Mouse (Mus musculus) ES-Bruce4 (cell line): ENCODE data around the gene Fcrl5. TPM values are rescaled to one million over a fixed set of nuclear protein-coding genes. Genes with fewer than 3 reads are reported as not detected.

Source experiments
- H3K27ac ChIP-seq: 2 replicates; pipeline ENCODE4 v1.5.1; 2012; ENCODE audit warnings: low read length, inconsistent platforms; ENCODE audit not compliant: insufficient read depth
- H3K27me3 ChIP-seq: 2 replicates; pipeline ENCODE4 v1.6.1; 2012; ENCODE audit warnings: mild to moderate bottlenecking, low read length, inconsistent platforms; ENCODE audit not compliant: control insufficient read depth, poor library complexity, insufficient read depth, severe bottlenecking
- H3K36me3 ChIP-seq: 2 replicates; pipeline ENCODE4 v1.6.1; 2012; ENCODE audit warnings: inconsistent platforms, mild to moderate bottlenecking, low read length, moderate library complexity; ENCODE audit not compliant: control insufficient read depth, poor library complexity, insufficient read depth, severe bottlenecking
- H3K4me1 ChIP-seq: one replicate; pipeline ENCODE4 v1.8.1; 2011; ENCODE audit warnings: low read length; ENCODE audit not compliant: control insufficient read depth, insufficient read depth
- H3K4me3 ChIP-seq: 2 replicates; pipeline ENCODE4 v1.5.1; 2011; ENCODE audit warnings: low read depth, mild to moderate bottlenecking, low read length
- H3K9ac ChIP-seq: 2 replicates; pipeline ENCODE4 v1.6.1; 2012; ENCODE audit warnings: low read depth, mild to moderate bottlenecking, inconsistent platforms; ENCODE audit not compliant: poor library complexity, severe bottlenecking
- H3K9me3 ChIP-seq: replicated peaks from 2 replicates; pipeline ENCODE4 v1.6.1; 2012; ENCODE audit warnings: mild to moderate bottlenecking, low read length, inconsistent platforms; ENCODE audit not compliant: control insufficient read depth, poor library complexity, insufficient read depth, severe bottlenecking
- CTCF ChIP-seq: IDR thresholded peaks from one replicate; pipeline ENCODE4 v1.8.1; 2011; ENCODE audit warnings: low read depth, low read length
- EP300 ChIP-seq: IDR thresholded peaks from 2 replicates; pipeline ENCODE4 v1.6.1; 2011; ENCODE audit warnings: low read depth, low read length; ENCODE audit not compliant: insufficient read depth
- POLR2A ChIP-seq: IDR thresholded peaks from one replicate; pipeline ENCODE4 v1.8.1; 2011; ENCODE audit warnings: low read length; ENCODE audit not compliant: insufficient read depth
- polyA plus RNA-seq: library from polyadenylated mRNA; stranded (reverse); fragments of >200 nt; gene quantifications from 2 replicates; pipeline ENCODE4 v1.2.4, GENCODE M21; 2011; ENCODE audit warnings: low read depth; ENCODE audit not compliant: missing spikeins, insufficient read depth, insufficient read length

Fcrl5 gene
- polyA plus RNA-seq, 1 experiment = not detected

DNA sequence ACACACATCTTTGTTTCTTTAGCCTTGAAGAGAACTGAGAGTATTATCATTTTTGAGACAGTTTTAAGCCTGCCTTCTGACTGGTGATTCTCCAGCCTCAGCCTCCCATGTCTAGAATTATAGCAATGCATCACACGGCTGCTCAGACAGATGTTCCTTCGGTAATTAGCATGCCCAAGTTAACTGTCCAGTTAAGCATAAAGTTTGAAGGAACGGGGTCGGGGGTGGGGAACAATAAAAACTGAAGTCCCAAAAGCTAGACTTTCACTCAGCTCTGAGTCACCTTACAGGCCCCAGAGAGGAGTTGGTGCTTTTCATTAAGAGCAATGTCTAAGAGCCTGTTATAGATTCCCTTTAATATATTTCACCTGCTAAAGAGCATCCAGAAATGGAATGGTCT is 51.8 kb downstream of the Fcrl5 start:
- no peak overlapping the region for H3K4me3 ChIP-seq
- H3K27ac ChIP-seq = no peak overlapping the region
- no peaks in the 10 kb centered on the region for H3K9me3 ChIP-seq
- H3K27me3 ChIP-seq = no peaks in the 10 kb centered on the region
- no peak for TF ChIP-seq EP300
- TF ChIP-seq CTCF = no peak
- TF ChIP-seq POLR2A = no peak
- H3K36me3 ChIP-seq = no peaks in the 10 kb centered on the region
- no peak overlapping the region for H3K9ac ChIP-seq
- H3K4me1 ChIP-seq = no peaks in the 10 kb centered on the region

DNA sequence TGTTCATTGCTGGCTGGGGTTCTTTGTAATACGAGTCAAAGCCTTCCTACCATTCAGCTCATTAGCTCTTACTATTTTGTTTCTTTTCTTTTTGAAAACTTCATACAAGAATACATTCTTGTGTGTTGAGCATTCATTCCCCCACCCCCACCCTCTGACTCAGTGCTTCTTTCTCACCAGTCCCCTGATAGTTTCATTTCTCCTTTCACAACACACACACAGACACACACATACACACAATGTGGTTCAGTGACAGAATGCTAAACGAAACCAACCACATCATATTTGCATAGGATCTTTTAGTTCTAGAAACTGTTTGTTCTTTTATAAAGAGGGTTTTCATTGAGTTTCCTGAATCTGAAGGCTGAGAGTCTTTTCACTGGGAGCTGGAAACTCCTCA is 52.3 kb downstream of the Fcrl5 start:
- H3K9ac ChIP-seq = no peak overlapping the region
- H3K36me3 ChIP-seq = no peaks in the 10 kb centered on the region
- no peak for TF ChIP-seq CTCF
- no peak for TF ChIP-seq POLR2A
- no peak for TF ChIP-seq EP300
- H3K27ac ChIP-seq = no peak overlapping the region
- no peaks in the 10 kb centered on the region for H3K4me1 ChIP-seq
- no peak overlapping the region for H3K4me3 ChIP-seq
- no peaks in the 10 kb centered on the region for H3K9me3 ChIP-seq
- no peaks in the 10 kb centered on the region for H3K27me3 ChIP-seq

DNA sequence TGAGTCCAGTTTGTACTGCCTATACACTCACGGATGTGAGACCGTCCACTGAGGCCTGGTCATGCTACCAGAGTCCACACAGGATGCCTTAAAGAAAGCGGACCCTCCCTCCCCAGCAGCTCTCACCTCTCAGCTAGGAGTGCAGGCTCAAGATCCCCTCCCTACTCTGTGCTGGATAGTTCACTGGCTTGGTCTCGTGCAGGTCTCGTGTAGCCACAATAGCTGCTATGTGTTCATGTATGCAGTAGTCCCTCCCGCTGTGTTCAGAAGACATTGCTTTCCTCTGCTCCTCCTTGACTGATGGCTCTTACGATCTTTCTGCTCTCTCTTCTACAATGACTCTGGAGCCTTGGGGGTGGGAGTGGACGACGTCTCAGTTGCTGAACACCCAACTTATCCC is 62.7 kb downstream of the Fcrl5 start:
- no peak for TF ChIP-seq EP300
- TF ChIP-seq POLR2A = no peak
- no peak for TF ChIP-seq CTCF
- H3K9me3 ChIP-seq = no peaks in the 10 kb centered on the region

DNA sequence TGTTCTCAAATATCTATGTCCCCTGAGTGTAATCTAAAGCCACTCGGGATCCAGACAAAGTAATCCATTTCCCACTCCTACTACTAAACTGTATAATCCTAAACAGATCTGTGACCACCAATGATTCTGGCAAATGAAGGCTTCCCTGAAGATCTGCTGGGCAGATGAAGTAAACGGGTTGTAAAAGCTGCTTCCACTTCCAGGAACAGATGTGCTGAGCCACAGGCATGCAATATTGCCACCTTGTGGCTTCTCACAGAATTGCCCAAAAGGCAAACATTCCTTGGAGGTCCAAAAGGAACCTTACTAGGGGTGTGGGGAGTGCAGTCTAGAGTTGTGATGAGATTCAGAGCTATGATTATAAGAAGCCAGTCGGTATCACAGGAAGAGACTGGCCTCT is 63.5 kb downstream of the Fcrl5 start:
- Histone ChIP-seq H3K4me1 (no peaks in the 10 kb centered on the region), H3K27ac (no peak overlapping the region), H3K27me3 (no peaks in the 10 kb centered on the region), H3K36me3 (no peaks in the 10 kb centered on the region), H3K9me3 (no peaks in the 10 kb centered on the region), H3K9ac (no peak overlapping the region), H3K4me3 (no peak overlapping the region)
- TF ChIP-seq POLR2A (no peak), CTCF (peak; percentile 57)

More for the DNA sequence above, 62.7 kb downstream of the Fcrl5 start:
- no peak overlapping the region for H3K4me3 ChIP-seq
- H3K27me3 ChIP-seq = no peaks in the 10 kb centered on the region
- no peak overlapping the region for H3K9ac ChIP-seq
- no peak overlapping the region for H3K27ac ChIP-seq
- no peaks in the 10 kb centered on the region for H3K36me3 ChIP-seq
- no peaks in the 10 kb centered on the region for H3K4me1 ChIP-seq

DNA sequence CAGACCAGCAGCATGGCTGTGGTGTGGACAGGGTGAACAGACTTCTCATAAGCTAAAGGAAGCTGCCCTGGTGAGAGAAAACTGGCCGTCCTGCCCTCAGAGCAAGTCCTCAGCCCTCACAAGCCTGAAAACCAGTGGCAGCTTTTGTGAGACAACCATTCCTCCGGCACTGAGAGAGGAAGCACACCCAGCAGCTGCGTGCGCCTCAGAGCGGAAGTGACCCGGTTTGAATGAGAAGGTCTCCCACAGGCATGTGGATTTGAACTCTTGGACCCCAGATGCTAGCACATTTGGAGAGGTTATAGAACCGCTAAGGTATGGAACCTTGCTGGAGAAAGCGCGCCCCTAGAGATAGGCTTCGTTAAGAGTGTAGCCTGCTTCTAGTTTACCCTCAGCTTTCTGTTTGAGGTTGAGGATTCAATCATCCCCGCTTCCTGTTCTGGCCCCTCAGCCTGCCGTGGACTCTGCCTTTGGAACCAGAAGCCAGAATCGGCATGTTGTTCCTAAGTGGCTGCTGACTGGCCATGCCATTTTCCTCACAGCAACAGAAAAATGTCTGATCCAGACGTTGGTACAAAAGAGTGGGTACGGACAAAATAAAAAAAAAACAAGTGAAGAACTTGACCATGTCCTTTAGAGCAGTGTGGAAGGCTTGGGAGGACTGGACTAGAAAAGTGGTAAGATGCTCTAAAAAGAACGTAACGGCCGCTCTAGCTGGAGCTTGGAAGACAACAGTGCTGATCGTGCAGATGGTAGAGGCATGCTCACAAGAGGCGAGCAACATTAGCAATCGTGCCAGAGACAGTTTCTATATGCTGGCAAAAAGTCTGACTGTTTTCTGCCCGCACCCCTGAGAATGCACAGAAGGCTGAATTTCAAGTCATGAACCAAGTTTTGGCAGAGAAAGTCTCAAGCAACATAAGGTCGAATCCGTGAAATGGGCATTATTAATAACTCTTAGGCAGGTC is 64.8 kb downstream of the Fcrl5 start:
- Histone ChIP-seq H3K36me3 (no peaks in the 10 kb centered on the region), H3K9ac (no peak overlapping the region), H3K4me1 (no peaks in the 10 kb centered on the region), H3K4me3 (no peak overlapping the region), H3K27ac (no peak overlapping the region), H3K9me3 (no peaks in the 10 kb centered on the region), H3K27me3 (no peaks in the 10 kb centered on the region)
- TF ChIP-seq CTCF = no peak
- no peak for TF ChIP-seq EP300
- TF ChIP-seq POLR2A = no peak

DNA sequence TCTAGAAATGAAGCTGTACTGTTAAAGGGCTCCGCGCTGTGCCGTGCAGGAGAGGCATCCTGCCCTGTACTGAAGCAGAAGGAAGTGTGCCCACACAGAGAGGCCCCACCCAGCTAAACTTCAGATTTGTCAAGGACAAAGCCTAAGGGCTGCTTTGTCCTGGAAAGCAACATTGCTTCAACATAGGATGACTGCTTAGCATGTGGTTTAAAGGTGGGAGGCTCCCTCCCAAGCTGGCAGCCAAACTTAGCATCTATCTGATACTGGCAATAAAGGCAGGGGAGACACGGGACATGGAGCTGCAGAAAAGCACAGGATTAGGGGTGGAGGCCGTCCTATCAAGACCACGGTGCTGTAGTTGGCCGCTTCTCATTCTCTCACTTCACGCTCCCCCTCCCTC is 65.6 kb downstream of the Fcrl5 start:
- H3K27ac ChIP-seq = no peak overlapping the region
- H3K36me3 ChIP-seq = no peaks in the 10 kb centered on the region
- TF ChIP-seq EP300 = no peak
- no peak for TF ChIP-seq CTCF
- TF ChIP-seq POLR2A = no peak
- no peaks in the 10 kb centered on the region for H3K9me3 ChIP-seq
- H3K9ac ChIP-seq = no peak overlapping the region
- H3K4me3 ChIP-seq = no peak overlapping the region
- no peaks in the 10 kb centered on the region for H3K4me1 ChIP-seq
- H3K27me3 ChIP-seq = no peaks in the 10 kb centered on the region
